Mouse (Mus musculus): Measurements from ENCODE around the gene Jchain.

Gene Jchain

GRCm38 (mm10) chr5:88519232-88519631, 8.5 kb downstream of the Jchain start:
- DNase-seq: peak; percentile 61 to 72

GRCm38 (mm10) chr5:88508990-88509389, 18.7 kb downstream of the Jchain start:
- no peak for DNase-seq

- no peak for DNase-seq
Measured at GRCm38 (mm10) chr5:88508555-88508954, 19.1 kb downstream of the Jchain start.

- no peak for DNase-seq
Measured at GRCm38 (mm10) chr5:88499781-88500180, 27.9 kb downstream of the Jchain start.

GRCm38 (mm10) chr5:88491111-88491510, 36.6 kb downstream of the Jchain start:
- no peak for DNase-seq

GRCm38 (mm10) chr5:88489004-88489403, 38.7 kb downstream of the Jchain start:
- no peak for DNase-seq

GRCm38 (mm10) chr5:88487675-88488074, 40.0 kb downstream of the Jchain start, which contains the start of gene Enam:
Enam (plus strand) TSS chr5:88487975.
- no peak for DNase-seq
